Mouse (Mus musculus): Measurements from ENCODE around the gene Ostm1.

GRCm38 (mm10) chr10:42583902-42584435, 347 bp downstream of the Ostm1 start:
- TF ChIP-seq CTCF (IDR thresholded peaks at IDR 0.05; ENCODE audit: low read depth) (no peak), EP300 (IDR thresholded peaks at IDR 0.05; ENCODE audit: low read depth) (no peak)
